Mouse (Mus musculus): ENCODE measurements at regions not wholly inside any gene's neighbourhood (a gene's known extent, or its start where the extent isn't known, plus 50 kb on each side); places are given as distances from the start of the nearest gene placed in this dataset.
A peak's percentile ranks its signal among the peaks of the same experiment; 100 is the strongest.
"Not testable (repeated sequence)": the region's sequence is repeated elsewhere in the genome, so short reads cannot be mapped to it uniquely, and the experiment has no call there.

DNA sequence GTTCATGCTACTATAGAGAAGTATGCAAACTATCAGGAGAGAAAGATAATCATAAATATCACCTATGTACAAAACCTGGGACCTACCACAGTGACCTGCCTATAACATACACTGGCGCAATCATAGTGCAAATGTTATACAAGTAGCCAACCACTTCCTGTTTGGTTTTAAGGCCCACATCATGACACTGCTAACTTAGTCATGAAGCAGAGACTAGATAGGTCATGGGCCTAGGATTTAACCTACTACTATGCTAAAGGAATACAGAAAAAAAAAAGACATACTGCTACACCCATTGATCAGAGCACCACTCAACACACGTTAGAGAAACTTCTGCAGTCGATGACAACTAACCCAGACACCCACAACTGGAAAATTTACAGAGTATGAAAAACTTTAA lies 498.6 kb upstream of the Acvr2a start:
- no peak for DNase-seq (ENCODE audit: low read depth, low spot score)

DNA sequence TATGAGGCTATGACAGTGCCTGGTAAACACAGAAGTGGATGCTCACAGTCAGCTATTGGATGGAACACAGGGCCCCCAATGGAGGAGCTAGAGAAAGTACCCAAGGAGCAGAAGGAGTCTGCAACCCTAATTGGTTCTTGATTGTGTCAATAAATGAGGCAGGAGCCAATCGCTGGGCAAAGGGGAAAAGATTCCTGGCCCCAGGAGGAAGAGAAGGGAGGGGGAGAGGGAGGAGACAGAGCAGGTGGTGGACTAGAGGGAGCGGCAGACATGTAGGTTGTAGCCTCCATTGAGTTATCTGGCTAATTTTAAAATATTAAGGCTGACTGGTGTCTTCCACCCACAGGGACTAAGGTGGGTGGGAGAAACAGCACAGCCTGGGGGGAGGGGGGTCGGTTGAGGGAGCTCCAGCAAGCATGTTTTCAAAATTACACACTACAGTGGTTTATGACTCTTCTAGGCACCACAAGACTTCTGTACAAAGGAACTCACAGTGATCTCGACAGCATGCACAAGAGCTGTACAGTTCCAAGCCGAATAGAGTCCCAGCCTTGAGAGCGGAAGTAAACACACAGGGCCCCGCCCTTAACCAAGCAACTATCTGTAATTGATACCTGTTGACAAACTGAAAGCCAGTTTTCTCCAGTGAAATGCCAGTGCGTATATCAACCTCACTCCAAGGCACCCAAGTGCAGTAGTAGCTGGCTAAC lies 497.6 kb upstream of the Acvr2a start:
- no peak for DNase-seq (ENCODE audit: low read depth, low spot score)

DNA sequence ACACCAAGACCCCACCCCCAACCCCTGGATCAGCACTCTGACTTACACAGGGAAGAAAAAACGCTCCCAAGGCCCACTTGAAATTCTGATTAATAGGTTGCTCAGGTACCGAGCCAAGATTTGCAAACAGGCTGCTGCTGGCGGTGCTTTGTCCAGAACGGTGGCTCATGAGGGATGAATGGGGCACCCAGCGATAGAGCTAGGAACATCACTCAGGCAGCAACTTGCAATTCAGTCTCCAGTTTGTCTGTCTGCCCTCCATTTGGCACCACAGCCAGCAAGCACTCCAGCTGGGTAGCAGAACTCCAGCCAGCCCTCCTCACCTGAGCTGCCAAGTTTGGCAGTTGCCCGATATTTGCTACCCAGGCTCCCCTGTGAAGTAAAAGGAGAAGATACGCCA lies 496.1 kb upstream of the Acvr2a start:
- peak; percentile 12 for DNase-seq (ENCODE audit: low read depth, low spot score)

DNA sequence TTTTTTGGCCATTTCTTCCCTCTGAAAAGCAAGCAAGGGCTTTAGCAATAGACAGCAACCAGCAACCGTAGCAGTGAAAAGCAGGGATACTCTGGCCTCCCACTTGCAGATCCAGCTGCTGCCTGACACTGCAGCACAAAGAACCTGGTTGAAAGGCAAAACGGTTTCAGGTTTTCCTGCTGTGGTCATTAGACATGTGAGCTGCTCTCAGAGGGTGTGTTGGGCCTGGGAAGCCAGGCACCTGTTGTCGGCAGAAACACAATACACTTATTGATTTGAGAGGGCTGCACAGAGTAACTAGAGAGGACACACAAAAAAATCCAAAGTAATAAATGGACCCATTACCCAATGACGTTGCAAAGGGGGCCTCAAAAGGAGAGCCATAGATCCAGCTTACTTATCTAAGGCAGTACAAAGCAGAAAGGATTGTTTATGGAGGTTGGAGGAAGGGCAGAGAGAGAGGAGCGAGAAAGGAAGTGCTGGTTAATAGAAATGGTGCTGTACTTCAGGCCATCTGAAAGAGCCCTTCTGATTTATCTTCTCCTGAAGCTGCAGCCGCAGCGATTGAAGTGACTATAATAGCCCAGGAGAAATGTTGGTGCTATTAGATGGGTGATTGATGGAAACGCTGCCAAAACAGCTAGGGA lies 495.4 kb upstream of the Acvr2a start:
- peak; percentile 79 for DNase-seq (ENCODE audit: low read depth, low spot score)

DNA sequence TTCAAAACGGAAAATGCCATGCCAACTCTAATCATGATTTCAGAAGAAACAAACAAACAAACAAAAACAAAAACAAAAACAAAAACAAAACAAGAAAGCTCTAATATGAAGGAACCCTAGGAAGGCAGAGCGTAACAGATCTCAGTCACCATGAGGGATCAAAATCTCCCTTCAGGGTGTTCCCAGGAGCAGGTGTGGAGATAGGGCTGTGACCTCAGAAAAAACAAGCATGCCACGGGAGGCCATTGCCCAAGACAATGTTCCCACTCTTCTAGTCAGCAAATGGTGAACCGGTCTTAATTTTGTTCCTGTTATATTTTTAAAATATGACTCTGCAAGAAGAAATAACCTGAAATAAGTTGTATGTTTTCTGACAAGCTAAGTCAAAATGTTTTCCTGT lies 492.4 kb upstream of the Acvr2a start:
- DNase-seq (ENCODE audit: low read depth, low spot score), result no peak

DNA sequence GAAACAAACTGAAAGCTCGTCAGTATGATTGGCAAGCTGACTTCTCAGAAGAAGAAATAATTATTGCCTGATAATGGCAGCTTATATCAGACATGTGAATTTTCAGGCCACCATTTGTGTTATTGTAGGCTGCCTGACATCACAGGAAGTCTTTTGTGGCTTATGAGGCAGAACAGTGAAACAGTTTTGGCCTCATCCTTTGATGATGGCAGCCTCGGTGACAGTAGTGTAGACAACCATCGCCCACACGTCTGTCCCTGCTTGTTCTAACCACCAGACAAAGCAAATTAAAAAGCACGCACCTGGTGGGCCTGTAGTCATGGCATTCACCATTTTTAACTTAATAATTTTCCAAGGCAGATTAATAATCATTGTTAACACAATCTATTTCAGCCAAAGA lies 491.6 kb upstream of the Acvr2a start:
- no peak for DNase-seq (ENCODE audit: low read depth, low spot score)

GRCm38 (mm10) chr2:48328204-48328603 lies 485.7 kb upstream of the Acvr2a start:
- DNase-seq (ENCODE audit: low read depth, low spot score), result no peak

- DNase-seq (ENCODE audit: low read depth, low spot score), result no peak
Observed at GRCm38 (mm10) chr2:48332783-48333182, 481.1 kb upstream of the Acvr2a start.

GRCm38 (mm10) chr2:48348021-48348420 lies 465.9 kb upstream of the Acvr2a start:
- no peak for DNase-seq (ENCODE audit: low read depth, low spot score)

DNA sequence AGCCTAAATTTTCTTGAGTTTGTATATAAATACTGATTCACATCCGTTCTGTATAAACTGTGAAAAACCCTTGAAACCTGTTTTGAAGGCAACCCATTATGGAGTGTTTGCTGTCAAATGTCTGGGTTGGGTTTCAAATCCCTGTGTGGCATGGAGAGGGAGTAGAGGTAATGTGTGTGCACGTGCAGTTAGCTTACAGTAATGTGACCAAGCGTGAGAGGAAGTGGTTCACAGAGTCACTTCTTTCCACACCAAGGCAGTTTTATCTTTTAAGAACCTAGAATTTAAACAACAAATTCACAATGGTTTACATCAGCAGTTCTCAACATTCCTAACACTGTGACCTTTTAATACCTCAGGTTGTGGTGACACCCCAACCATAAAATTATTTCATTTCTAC lies 464.1 kb upstream of the Acvr2a start:
- no peak for DNase-seq (ENCODE audit: low read depth, low spot score)

GRCm38 (mm10) chr2:48350206-48350605 lies 463.7 kb upstream of the Acvr2a start:
- peak; percentile 12 for DNase-seq (ENCODE audit: low read depth, low spot score)

- not testable (repeated sequence) for DNase-seq (ENCODE audit: low read depth, low spot score)
Observed at GRCm38 (mm10) chr2:48371572-48371971, 442.3 kb upstream of the Acvr2a start.

DNA sequence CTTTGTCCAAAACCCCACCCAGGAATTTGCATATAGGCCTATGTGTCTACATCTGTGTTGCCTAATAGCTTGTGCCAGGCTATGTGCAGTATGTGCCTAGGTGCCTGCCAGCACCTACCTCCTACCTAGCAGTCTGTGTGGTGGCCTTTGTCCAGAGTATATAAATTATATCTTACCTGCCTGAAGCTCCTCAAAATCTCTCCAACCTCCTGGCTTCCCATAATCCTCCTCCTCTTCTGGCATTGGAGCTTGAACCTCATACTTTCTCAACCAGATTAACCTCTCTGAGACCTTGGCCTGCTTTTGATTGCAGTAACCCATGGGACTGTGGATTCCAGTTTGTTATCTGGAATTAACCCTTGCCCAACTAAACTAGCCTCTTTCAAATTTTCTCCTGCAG lies 440.8 kb upstream of the Acvr2a start:
- no peak for DNase-seq (ENCODE audit: low read depth, low spot score)

DNA sequence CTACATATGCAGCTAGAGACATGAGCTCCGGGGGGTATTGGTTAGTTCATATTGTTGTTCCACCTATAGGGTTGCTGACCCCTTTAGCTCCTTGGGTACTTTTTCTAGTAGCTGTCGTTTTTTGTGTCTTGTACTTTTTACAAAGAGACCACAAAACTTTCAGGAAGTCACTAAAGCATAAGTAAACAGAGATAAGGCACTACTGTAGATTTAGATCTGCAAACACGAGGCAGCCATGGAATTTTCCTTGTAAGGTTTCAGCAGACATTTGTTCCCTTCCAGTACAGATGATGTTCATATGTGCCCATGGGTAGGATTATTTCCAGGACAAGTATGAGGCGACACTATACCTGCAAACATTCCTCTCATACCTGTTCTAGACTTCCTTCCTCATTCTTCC lies 439.6 kb upstream of the Acvr2a start:
- no peak for DNase-seq (ENCODE audit: low read depth, low spot score)

GRCm38 (mm10) chr2:48378160-48378559 lies 435.7 kb upstream of the Acvr2a start:
- no peak for DNase-seq (ENCODE audit: low read depth, low spot score)

GRCm38 (mm10) chr2:48378749-48379148 lies 435.2 kb upstream of the Acvr2a start:
- no peak for DNase-seq (ENCODE audit: low read depth, low spot score)

GRCm38 (mm10) chr2:48380140-48380539 lies 433.8 kb upstream of the Acvr2a start:
- DNase-seq (ENCODE audit: low read depth, low spot score), result peak; percentile 10

DNA sequence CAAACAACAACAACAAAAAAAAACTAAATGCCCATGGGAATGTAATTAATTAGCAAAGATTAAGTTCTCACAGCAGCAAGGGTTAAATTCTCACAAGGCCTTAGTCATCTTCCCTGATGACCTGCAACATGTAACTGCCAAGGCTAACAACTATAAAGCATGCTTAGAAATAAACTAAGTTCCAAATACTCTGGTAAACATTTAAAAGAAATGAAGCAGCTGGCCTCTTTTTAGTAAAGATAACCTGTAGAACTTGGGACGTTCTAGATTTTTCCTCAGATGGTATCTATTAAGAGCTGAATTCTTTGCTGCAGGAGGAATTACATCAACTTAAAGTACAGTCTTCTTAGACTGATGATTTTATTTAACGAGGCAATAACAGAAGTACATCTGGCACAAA lies 433.1 kb upstream of the Acvr2a start:
- no peak for DNase-seq (ENCODE audit: low read depth, low spot score)

DNA sequence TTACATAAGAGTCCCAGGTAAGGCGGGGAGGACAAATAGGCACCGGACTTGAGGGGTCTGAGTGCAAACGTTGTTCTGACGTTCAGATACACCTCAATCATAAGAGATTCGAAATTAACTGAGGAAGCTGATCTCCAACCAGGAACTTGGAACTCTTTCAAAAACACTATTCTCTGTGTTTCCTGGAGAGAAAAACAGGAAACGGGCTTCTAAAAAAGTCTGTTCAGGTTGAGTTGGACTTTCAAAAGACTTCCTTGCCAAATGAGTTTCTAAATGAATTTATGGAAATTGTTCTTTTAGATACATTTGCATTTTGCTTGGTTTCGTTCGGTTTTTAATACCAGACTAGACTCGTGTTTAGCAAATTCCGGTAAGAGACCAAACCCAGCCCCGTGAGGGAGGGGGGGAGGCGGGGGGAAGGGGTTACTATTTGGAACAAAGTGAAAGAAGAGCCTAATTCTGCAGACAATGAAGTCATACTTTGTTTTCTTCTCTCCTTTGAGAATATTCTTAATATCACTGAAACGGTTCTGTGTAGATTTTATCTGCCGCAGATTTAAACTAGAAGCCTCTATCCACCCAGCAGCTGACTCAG lies 432.3 kb upstream of the Acvr2a start:
- DNase-seq (ENCODE audit: low read depth, low spot score), result no peak

GRCm38 (mm10) chr2:48398504-48398903 lies 415.4 kb upstream of the Acvr2a start:
- DNase-seq (ENCODE audit: low read depth, low spot score), result no peak

- no peak for DNase-seq (ENCODE audit: low read depth, low spot score)
Observed at GRCm38 (mm10) chr2:48399191-48399590, 414.7 kb upstream of the Acvr2a start.

- no peak for DNase-seq (ENCODE audit: low read depth, low spot score)
Observed at GRCm38 (mm10) chr2:48402813-48403212, 411.1 kb upstream of the Acvr2a start.

GRCm38 (mm10) chr2:48404460-48404859 lies 409.4 kb upstream of the Acvr2a start:
- no peak for DNase-seq (ENCODE audit: low read depth, low spot score)
